Mouse (Mus musculus) limb, embryonic 11.5 days (tissue): ENCODE measurements around the gene Pdia5. TPM values are rescaled to one million over a fixed set of nuclear protein-coding genes. Genes with fewer than 3 reads are reported as not detected.

ENCODE experiments used
- ATAC-seq: fragments of 200-750 bp; cut with Nextera tagmentation; 2 replicates; pipeline ENCODE4 v1.8.0; 2017; ENCODE audit warnings: low read depth; ENCODE audit not compliant: insufficient number of reproducible peaks, low FRiP score, low TSS enrichment
- DNase-seq: peaks from one replicate; pipeline ENCODE4 v3.0.0-alpha.2; 2015; ENCODE audit warnings: low spot score
- H3K27ac ChIP-seq: fragments of 300-500 bp; sonication (generic); replicated peaks from 2 replicates; pipeline ENCODE4 v1.5.1; 2014; ENCODE audit warnings: low read depth, mild to moderate bottlenecking, low read length
- H3K27me3 ChIP-seq: fragments of 300-500 bp; sonication (generic); 2 replicates; pipeline ENCODE4 v1.6.1; 2014; ENCODE audit warnings: mild to moderate bottlenecking, low read length, mixed read lengths; ENCODE audit not compliant: control insufficient read depth, insufficient read depth
- H3K36me3 ChIP-seq: fragments of 300-500 bp; sonication (generic); 2 replicates; pipeline ENCODE4 v1.6.1; 2014; ENCODE audit warnings: mild to moderate bottlenecking, low read length, moderate library complexity, mixed read lengths; ENCODE audit not compliant: control insufficient read depth, insufficient read depth
- H3K4me1 ChIP-seq: fragments of 300-500 bp; sonication (generic); 2 replicates; pipeline ENCODE4 v1.6.1; 2014; ENCODE audit warnings: low read length, mixed read lengths; ENCODE audit not compliant: control insufficient read depth, insufficient read depth
- H3K4me2 ChIP-seq: fragments of 300-500 bp; sonication (generic); 2 replicates; pipeline ENCODE4 v1.6.1; 2014; ENCODE audit warnings: low read depth, mild to moderate bottlenecking, moderate library complexity; ENCODE audit not compliant: severe bottlenecking
- H3K4me3 ChIP-seq: fragments of 300-500 bp; sonication (generic); 2 replicates; pipeline ENCODE4 v1.5.1; 2014; ENCODE audit warnings: low read depth, low read length
- H3K9ac ChIP-seq: fragments of 300-500 bp; sonication (generic); 2 replicates; pipeline ENCODE4 v1.6.1; 2014; ENCODE audit warnings: mild to moderate bottlenecking, low read length
- H3K9me3 ChIP-seq: fragments of 300-500 bp; sonication (generic); 2 replicates; pipeline ENCODE4 v1.6.1; 2016; ENCODE audit warnings: low read length; ENCODE audit not compliant: control insufficient read depth
- WGBS: fragments of 180-500 bp; shearing (Covaris S2); extraction: QIAGEN DNeasy Blood & Tissue Kit; methylation state at CpG from one replicate; pipeline ENCODE4 v1.1.7; 2014; 5-methylcytosine and 5-hydroxymethylcytosine counted together
- polyA plus RNA-seq: library from polyadenylated mRNA; unstranded; fragments of >200 nt; fragmentation: Nextera tagmentation; extraction: Ambion mirVana; gene quantifications from 2 replicates; pipeline ENCODE4 v1.2.1, GENCODE M21; 2014

The Pdia5 gene
- polyA plus RNA-seq, 1 experiment from 2014 or later: 10.9 TPM

DNA sequence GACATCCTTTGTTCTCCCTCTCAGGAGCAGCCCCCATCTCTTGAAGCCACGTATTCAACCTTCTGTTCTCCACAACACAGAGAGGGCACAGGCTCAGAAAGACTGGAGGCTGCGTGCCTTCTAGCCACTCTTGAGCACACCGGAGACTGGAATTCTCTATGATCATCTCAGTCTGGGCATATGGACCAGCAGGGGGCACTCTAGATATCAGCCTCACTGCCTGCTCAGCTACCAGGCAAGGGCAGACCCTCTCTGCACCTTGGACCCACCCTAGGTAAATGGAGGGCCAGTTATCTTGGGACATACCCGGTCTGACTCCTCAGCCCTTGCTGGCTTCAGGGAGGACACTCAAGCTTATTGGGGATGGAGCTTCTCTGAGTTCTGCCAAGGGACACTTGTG, 68.5 kb downstream of the Pdia5 start:
- Histone ChIP-seq H3K9ac (no peak overlapping the region), H3K9me3 (no peaks in the 10 kb centered on the region), H3K36me3 (no peaks in the 10 kb centered on the region), H3K27me3 (no peaks in the 10 kb centered on the region), H3K4me3 (no peak overlapping the region), H3K27ac (no peak overlapping the region), H3K4me2 (no peak overlapping the region), H3K4me1 (no peaks in the 10 kb centered on the region)
- DNase-seq (peak; percentile 53), ATAC-seq (no peak)
- 70% methylated on average over 4 of the region's 4 CpGs for WGBS

DNA sequence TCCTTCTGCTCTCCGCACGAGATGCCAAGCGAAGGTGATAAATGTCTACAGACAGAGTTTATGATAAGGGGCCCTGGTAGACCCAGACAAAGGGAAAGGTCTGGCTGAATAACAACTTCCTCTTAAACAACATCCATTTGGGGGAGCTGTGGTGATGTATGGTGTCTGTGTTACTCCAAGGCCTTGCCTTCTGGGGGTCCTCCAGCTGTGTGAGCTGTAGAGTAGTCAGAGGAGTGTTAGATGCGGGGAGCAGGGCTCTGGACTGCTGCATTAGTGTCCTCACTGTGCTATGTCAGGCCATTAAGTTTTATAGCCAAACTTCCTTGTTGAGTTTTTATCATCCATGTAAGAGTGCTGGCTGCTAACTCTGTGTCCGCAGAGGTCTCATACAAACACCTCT, 76.1 kb downstream of the Pdia5 start:
- DNase-seq (peak; percentile 25), ATAC-seq (no peak)
- Histone ChIP-seq H3K4me1 (peaks cover 4% of the 10 kb centered on the region; the same call in 1 of the 2 replicates), H3K9ac (no peak overlapping the region), H3K9me3 (no peaks in the 10 kb centered on the region), H3K27ac (no peak overlapping the region), H3K36me3 (no peaks in the 10 kb centered on the region), H3K27me3 (no peaks in the 10 kb centered on the region), H3K4me3 (no peak overlapping the region), H3K4me2 (no peak overlapping the region)
- WGBS: 32% methylated on average over 5 of the region's 5 CpGs

DNA sequence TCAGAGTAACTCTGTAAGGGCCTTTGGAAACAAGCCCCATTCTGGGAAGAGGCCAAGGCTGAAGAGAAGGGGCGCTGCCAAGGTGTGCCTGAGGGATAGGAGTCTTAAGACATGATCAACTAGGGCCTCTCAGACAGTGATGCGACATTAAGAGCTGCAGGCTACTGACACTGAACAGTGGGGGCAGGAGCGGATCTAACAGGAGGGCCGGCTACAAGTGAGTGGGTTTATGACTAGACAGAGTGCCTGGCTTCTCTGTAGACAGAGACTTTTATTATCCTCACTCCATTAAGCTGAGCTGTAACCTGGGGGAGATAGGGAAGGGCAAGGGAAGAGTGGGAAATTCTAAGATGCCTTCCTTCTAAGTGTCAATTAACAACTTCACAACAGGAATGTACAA, 84.0 kb downstream of the Pdia5 start:
- 23% methylated on average over 4 of the region's 4 CpGs for WGBS
- Histone ChIP-seq H3K36me3 (no peaks in the 10 kb centered on the region; the same call in 1 of the 2 replicates), H3K9me3 (no peaks in the 10 kb centered on the region)

GRCm38 (mm10) chr16:35406166-35406565, 84.5 kb downstream of the Pdia5 start:
- 82% methylated on average over 4 of the region's 4 CpGs for WGBS
- ATAC-seq: no peak
- H3K9ac ChIP-seq: no peak overlapping the region
- H3K27ac ChIP-seq: no peak overlapping the region
- no peaks in the 10 kb centered on the region; the same call in 1 of the 2 replicates for H3K36me3 ChIP-seq
- H3K4me3 ChIP-seq: no peak overlapping the region
- H3K9me3 ChIP-seq: no peaks in the 10 kb centered on the region
- H3K4me1 ChIP-seq: no peaks in the 10 kb centered on the region
- DNase-seq: no peak
- no peaks in the 10 kb centered on the region for H3K27me3 ChIP-seq
- no peak overlapping the region for H3K4me2 ChIP-seq

More for the DNA sequence above, 84.0 kb downstream of the Pdia5 start:
- H3K27me3 ChIP-seq: no peaks in the 10 kb centered on the region
- no peak overlapping the region for H3K9ac ChIP-seq
- ATAC-seq (no peak), DNase-seq (no peak)
- no peaks in the 10 kb centered on the region for H3K4me1 ChIP-seq
- H3K4me3 ChIP-seq: no peak overlapping the region
- H3K4me2 ChIP-seq: no peak overlapping the region
- H3K27ac ChIP-seq: no peak overlapping the region

GRCm38 (mm10) chr16:35405348-35406080, 85.2 kb downstream of the Pdia5 start:
- H3K4me1 ChIP-seq: no peaks in the 10 kb centered on the region
- no peak for DNase-seq

DNA sequence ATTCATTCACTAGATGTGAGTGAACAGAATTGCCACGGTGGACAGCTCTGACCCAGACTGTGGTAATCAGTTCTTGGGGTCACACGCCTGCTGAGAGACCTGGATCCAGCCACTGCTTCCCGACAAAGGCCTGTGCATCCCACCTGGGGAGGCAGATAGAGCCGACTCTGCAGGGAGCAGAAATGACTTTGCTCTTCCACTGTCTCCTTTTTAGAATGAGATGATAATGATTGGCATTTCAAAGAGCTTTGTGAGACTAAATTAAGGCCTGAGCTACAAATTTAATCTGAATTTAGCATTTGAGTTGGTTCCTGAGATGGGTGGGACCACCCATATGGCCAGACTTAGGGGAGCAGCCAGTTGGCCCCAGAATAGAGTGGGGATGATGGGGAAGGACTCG, 85.8 kb downstream of the Pdia5 start:
- Histone ChIP-seq H3K4me1 (no peaks in the 10 kb centered on the region), H3K27ac (no peak overlapping the region), H3K4me3 (no peak overlapping the region), H3K27me3 (no peaks in the 10 kb centered on the region), H3K36me3 (no peaks in the 10 kb centered on the region; the same call in 1 of the 2 replicates), H3K9me3 (no peaks in the 10 kb centered on the region), H3K4me2 (no peak overlapping the region), H3K9ac (no peak overlapping the region)
- 82% methylated on average over 5 of the region's 5 CpGs for WGBS
- ATAC-seq (no peak), DNase-seq (no peak)

More at GRCm38 (mm10) chr16:35405348-35406080, 85.2 kb downstream of the Pdia5 start:
- no peak for ATAC-seq
- Histone ChIP-seq H3K36me3 (no peaks in the 10 kb centered on the region; the same call in 1 of the 2 replicates), H3K27ac (no peak overlapping the region), H3K27me3 (no peaks in the 10 kb centered on the region), H3K4me3 (no peak overlapping the region), H3K4me2 (no peak overlapping the region), H3K9ac (no peak overlapping the region), H3K9me3 (no peaks in the 10 kb centered on the region)
- WGBS: 95% methylated on average over 14 of the region's 14 CpGs

DNA sequence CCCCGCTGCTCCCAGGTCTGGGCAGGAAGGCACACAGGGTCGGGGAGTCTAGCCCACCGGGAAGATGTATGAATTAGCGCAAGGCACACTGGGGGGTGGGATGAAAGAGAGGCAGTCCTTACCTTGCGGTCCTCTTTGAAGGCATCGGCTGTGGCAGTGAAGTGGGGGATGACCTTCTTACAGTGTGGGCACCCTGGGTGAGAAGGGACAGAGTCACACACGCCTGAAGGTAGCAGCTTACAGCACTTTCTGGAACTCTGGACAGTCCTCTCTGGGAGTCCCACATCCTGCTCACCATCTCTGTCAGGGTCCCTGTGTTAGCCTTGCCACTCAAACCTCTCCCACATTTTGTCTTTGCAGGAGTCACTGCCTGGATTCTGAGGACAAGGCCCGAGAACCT, 86.8 kb downstream of the Pdia5 start:
- H3K4me3 ChIP-seq: no peak overlapping the region
- H3K9ac ChIP-seq: no peak overlapping the region
- 91% methylated on average over 8 of the region's 8 CpGs for WGBS
- H3K4me1 ChIP-seq: no peaks in the 10 kb centered on the region
- H3K9me3 ChIP-seq: no peaks in the 10 kb centered on the region
- no peaks in the 10 kb centered on the region; the same call in 1 of the 2 replicates for H3K36me3 ChIP-seq
- no peak for ATAC-seq
- no peak overlapping the region for H3K4me2 ChIP-seq
- no peaks in the 10 kb centered on the region for H3K27me3 ChIP-seq
- no peak overlapping the region for H3K27ac ChIP-seq
- DNase-seq: no peak

DNA sequence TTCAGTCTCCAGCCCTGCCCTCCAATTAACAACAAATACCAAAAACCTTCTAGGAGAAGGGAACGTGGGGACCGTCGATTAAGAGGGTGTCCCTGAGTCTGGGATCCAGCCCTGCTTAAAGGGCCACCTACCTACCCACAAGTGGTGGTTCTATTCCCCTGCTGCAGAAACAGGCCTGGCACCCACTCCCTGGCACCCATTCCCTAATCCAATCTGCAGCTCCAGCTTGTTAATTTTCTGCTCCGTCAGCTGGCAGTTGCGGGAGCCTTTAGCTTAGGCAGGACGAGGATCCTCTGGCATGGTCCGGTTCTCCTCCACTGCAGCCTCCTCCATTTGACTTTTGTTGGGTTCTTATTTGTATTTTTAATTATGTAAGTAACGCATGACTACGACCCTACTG, 87.3 kb downstream of the Pdia5 start:
- Histone ChIP-seq H3K27ac (no peak overlapping the region), H3K4me3 (no peak overlapping the region), H3K9ac (no peak overlapping the region), H3K4me1 (no peaks in the 10 kb centered on the region), H3K9me3 (no peaks in the 10 kb centered on the region), H3K27me3 (no peaks in the 10 kb centered on the region), H3K4me2 (no peak overlapping the region), H3K36me3 (no peaks in the 10 kb centered on the region; the same call in 1 of the 2 replicates)
- DNase-seq (no peak), ATAC-seq (no peak)
- 95% methylated on average over 9 of the region's 9 CpGs for WGBS

- Histone ChIP-seq H3K36me3 (no peaks in the 10 kb centered on the region), H3K27me3 (no peaks in the 10 kb centered on the region), H3K4me1 (no peaks in the 10 kb centered on the region), H3K27ac (no peak overlapping the region), H3K4me3 (no peak overlapping the region), H3K9me3 (no peaks in the 10 kb centered on the region), H3K4me2 (no peak overlapping the region), H3K9ac (no peak overlapping the region)
- no peak for ATAC-seq
- no peak for DNase-seq
- WGBS: 84% methylated on average over 8 of the region's 8 CpGs
These were observed 97.9 kb downstream of the Pdia5 start for GRCm38 (mm10) chr16:35392813-35393212.
